16 mouse cellular contexts compared by ENCODE assay signal in the genomic region with DNA sequence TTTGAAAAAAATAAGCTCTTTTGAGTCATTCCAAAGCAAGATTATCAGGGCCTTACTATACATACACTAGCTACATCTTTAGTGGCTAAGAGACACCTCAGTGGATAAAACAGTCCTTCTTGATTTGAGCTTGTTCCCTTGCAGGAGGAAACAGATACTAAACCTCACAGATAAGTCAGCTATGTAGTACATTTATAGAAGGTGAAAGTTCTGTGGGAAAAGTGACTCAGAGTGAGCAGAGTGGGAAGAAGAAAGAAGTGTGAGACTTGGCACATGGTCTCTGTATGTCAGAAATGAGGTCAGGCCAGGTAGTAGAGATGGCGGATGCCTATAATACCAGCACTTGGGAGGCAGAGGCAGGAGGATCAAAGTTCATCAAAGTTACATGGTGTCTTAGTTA.
"Had no signal": no experiment of that assay in that cellular context is flagged by ENCODE, and none has a peak within 500 bp of the region (broad histone marks: within the 10 kb centered on the region; RNA-seq: fewer than 3 reads in every experiment).

No protein-coding gene starts in this region.

- H3K4me2 ChIP-seq: limb, embryonic 15.5 days; liver, embryonic 12.5 days; lung, embryonic 14.5 days; midbrain, embryonic 11.5 days; midbrain, embryonic 15.5 days; neural tube, embryonic 13.5 days; stomach, embryonic 15.5 days had no signal

- ATAC-seq: liver, embryonic 12.5 days; midbrain, embryonic 15.5 days had no signal

- H3K36me3 ChIP-seq: limb, embryonic 15.5 days; liver, embryonic 12.5 days; midbrain, embryonic 15.5 days; neural tube, embryonic 13.5 days; stomach, embryonic 15.5 days had no signal

- H3K9me3 ChIP-seq: limb, embryonic 15.5 days; liver, embryonic 12.5 days; midbrain, embryonic 15.5 days; stomach, embryonic 15.5 days had no signal

- H3K27ac ChIP-seq: left cerebral cortex, adult 2 months; limb, embryonic 15.5 days; liver, embryonic 12.5 days; macrophage; midbrain, embryonic 15.5 days; neural tube, embryonic 13.5 days; stomach, embryonic 15.5 days had no signal

- DNase-seq: kidney, postnatal 10 days; lung, embryonic 14.5 days; lung, postnatal 10 days; right cerebral cortex, postnatal 4 days; spleen, adult 18-20 months; thymus, adult 2 months; thymus, postnatal 25 days had no signal

- H3K9ac ChIP-seq: limb, embryonic 15.5 days; liver, embryonic 12.5 days; lung, embryonic 14.5 days; midbrain, embryonic 15.5 days; neural tube, embryonic 13.5 days; stomach, embryonic 15.5 days had no signal

- H3K4me3 ChIP-seq: left cerebral cortex, adult 2 months; limb, embryonic 15.5 days; liver, embryonic 12.5 days; megakaryocyte, embryonic 14.5 days; midbrain, embryonic 15.5 days; neural tube, embryonic 13.5 days; stomach, embryonic 15.5 days had no signal

- H3K4me1 ChIP-seq: limb, embryonic 15.5 days; liver, embryonic 12.5 days; midbrain, embryonic 15.5 days; neural tube, embryonic 13.5 days; stomach, embryonic 15.5 days had no signal

- H3K27me3 ChIP-seq: limb, embryonic 15.5 days; liver, embryonic 12.5 days; midbrain, embryonic 15.5 days; neural tube, embryonic 13.5 days; stomach, embryonic 15.5 days had no signal
